Mouse (Mus musculus) lung, postnatal 0 days (tissue): ENCODE results near the gene Nfkbia.
A peak's percentile ranks its signal among the peaks of the same experiment; 100 is the strongest.

Experiments
- CTCF ChIP-seq: IDR thresholded peaks from 2 replicates; pipeline ENCODE4 v1.5.1; 2016; ENCODE audit warnings: antibody characterized with exemption, mild to moderate bottlenecking
- EP300 ChIP-seq: IDR thresholded peaks from 2 replicates; pipeline ENCODE4 v1.6.1; 2016; ENCODE audit warnings: antibody characterized with exemption, mild to moderate bottlenecking, control low read depth

- TF ChIP-seq CTCF (no peak), EP300 (peak; percentile 34; the same call in 1 of the 2 replicates)
Measured at GRCm38 (mm10) chr12:55497737-55498136, 5.3 kb upstream of the Nfkbia start.
